Mouse (Mus musculus): ENCODE data around the gene Rhof.

Rhof gene

DNA sequence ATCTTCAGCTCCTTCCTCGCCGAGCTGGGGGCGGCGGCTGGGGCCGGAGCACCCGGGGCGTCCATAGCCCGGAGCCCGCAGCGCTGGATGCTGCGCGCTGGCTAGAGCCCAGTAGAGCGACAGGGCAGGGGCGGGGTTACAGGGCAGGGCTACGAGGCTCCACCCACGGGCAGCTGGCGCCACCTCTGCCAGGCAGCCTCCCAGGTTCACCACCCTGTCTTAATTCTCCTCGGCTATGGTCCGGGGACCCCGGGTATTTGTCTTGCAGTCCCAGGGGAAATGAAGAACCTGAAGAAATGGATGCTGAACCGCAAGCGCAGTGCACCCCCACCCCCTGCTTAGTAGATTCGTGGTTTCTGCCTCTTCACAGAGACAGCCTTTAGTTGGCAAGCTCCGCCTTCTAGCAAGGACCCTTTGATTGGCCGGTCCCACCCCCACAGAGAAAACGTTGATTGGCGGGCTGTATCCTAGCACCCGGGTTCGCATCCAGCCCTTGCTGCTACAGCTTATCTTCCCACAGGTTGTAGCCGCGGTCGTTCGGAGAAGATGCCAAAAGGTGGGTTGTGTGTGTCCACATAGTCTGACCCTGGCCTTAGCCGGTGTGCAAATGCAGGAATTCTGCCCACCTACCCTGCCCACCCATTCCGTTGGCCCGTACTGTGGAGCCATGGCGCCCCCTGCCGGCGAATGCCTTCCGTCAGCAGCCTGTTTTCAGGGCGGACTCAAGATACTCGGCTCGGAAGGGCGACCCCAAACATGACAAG lies at the start of gene Rhof:
Gene Rhof (minus strand): TSS at position 385 of the 764 bp plus-strand sequence.
- peak; percentile 96 for DNase-seq (ENCODE audit: low read depth)

DNA sequence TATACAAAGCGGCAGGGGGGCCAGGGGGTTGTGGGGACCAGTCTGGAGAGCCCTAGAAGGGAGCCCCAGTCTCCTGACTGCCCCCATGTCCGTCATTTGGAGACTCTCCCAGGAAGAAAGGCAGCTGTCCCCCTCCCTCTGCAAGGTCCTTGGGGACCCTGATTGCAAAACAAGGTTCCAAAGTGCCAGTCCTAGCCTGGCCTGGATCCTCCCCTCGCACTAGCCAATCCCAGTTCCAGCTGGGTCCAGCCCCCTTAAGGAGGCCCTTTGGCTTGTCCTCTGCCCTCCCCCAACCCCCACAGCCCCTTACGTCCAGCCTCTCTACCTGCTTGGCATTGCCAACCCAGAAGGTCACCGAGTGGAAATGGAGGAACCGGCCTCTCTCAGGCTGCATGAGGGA lies 49.0 kb upstream of the Rhof start:
- no peak for DNase-seq (ENCODE audit: low read depth)

DNA sequence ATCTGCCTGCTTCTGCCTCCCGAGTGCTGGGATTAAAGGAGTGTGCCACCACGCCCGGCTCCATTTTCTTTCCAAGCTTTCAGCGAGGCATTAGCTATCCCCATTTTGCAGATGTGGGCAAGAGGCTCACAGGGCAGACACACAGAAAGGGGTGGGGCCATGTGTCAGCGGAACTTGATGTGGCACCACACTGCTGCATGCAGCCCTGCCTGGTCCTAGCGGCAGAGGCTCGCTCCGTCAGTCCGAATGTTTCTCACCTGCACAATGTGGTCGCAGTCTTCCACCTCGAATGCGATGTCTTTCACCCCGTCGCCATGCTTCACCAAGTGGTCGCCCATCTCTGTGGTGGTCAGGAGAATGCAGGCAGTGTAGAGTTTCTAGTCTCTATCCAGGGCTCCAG lies 47.9 kb upstream of the Rhof start:
- DNase-seq (ENCODE audit: low read depth) = no peak

- no peak for DNase-seq (ENCODE audit: low read depth)
Measured at GRCm38 (mm10) chr5:123178792-123179191, 46.3 kb upstream of the Rhof start.

DNA sequence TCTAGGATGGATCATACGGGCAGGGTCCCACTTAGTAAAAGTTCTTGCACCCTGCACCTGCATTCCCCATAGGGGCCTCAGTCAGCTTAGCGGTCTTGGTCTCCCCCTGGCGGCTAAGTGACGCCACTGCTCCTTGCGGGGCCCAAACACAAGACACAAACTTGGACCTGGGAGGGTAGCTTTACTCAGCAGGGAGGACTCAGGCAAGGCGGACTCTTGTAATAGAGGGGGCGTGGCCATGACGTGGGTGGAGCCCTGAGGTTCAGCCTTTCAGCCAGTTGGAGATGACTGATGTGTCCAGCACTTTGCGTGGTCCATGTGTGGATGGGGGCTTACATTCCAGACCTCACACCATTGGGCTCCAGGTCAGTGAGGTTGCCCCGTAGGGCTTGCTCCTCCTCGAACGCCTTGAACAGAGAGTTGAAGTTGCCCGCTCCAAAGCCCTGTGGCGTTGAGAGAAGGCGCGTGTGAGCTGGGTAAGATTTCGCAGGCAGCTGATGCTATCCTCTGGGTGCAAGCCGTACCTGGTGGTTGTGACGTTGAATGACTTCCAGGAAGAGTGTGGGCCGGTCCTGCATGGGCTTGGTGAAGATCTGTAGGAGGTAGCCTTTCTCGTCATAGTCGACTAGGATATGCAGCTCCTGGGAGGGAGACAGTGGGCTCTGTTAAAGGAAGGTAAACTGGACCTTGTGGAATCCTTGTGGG lies 39.3 kb upstream of the Rhof start:
- peak; percentile 90 for DNase-seq (ENCODE audit: low read depth)

GRCm38 (mm10) chr5:123170365-123170764 lies 37.9 kb upstream of the Rhof start:
- DNase-seq (ENCODE audit: low read depth) = peak; percentile 7

- DNase-seq (ENCODE audit: low read depth) = peak; percentile 15
Measured at GRCm38 (mm10) chr5:123169284-123169683, 36.8 kb upstream of the Rhof start, which contains the start of gene Psmd9. TSS of gene Psmd9 (plus strand) at chr5:123169413.

DNA sequence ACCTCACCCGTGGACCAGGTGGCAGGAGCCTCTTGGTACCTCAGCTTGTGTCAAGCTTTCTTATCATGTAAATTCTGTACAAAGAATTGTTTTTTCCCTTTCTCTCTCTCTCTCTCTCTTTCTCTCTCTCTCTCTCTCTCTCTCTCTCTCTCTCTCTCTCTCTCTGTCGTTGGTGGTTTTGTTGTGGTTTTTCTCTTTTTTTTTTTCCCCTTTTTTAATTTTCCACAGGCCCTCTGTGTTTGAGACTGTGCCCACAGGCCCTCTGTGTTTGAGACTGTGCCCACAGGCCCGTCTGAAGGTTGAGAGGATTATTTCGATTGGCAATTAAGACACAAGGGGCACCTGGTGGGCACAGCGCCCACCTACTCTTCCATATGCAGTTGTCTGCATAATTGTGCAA lies 35.1 kb upstream of the Rhof start:
- DNase-seq (ENCODE audit: low read depth) = peak; percentile 46

GRCm38 (mm10) chr5:123166437-123166836 lies 33.9 kb upstream of the Rhof start:
- no peak for DNase-seq (ENCODE audit: low read depth)

GRCm38 (mm10) chr5:123162942-123163341 lies 30.4 kb upstream of the Rhof start:
- DNase-seq (ENCODE audit: low read depth) = peak; percentile 17

DNA sequence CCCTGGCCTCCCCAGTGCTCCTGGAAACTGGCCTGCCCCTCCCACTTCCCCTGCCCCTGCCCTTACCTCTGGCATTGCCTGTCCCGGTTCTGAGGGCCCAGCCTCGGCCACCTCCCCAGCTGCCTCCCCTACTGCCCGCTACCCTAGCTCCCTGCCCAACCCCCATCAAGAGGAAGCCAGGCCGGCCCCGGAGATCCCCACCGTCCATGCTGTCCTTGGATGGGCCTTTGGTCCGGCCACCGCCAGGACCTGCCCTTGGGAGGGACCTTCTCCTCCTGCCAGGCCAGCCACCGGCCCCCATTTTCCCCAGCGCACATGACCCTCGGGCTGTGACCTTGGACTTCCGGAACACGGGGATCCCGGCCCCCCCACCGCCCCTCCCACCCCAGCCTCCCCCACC lies 27.8 kb upstream of the Rhof start:
- DNase-seq (ENCODE audit: low read depth) = no peak

GRCm38 (mm10) chr5:123159866-123160265 lies 27.4 kb upstream of the Rhof start:
- DNase-seq (ENCODE audit: low read depth) = no peak

GRCm38 (mm10) chr5:123159446-123159845 lies 27.0 kb upstream of the Rhof start:
- DNase-seq (ENCODE audit: low read depth) = no peak

DNA sequence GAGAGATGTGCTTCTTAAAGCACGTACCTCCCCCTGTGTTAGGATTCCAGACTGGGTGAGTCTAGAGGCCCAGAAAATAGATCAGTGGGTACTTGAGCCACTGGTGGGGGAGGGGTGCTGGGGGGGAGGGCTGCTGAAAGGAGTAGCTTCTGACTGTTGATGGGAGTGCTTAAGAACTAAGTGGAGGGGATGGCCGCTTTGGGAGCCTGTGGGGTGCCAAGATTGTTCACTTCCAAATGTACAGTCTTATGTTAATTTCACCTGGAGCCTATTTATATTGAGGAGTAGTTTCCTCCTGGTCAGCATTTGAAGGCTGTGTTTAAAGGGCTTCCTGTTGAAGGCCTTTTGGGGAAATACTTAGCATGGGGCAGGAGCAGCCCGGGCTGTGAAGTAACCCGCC lies 25.5 kb upstream of the Rhof start:
- no peak for DNase-seq (ENCODE audit: low read depth)

- DNase-seq (ENCODE audit: low read depth) = no peak
Measured at GRCm38 (mm10) chr5:123156763-123157162, 24.3 kb upstream of the Rhof start.

- DNase-seq (ENCODE audit: low read depth) = peak; percentile 91
Measured at GRCm38 (mm10) chr5:123155425-123155824, 22.9 kb upstream of the Rhof start.

DNA sequence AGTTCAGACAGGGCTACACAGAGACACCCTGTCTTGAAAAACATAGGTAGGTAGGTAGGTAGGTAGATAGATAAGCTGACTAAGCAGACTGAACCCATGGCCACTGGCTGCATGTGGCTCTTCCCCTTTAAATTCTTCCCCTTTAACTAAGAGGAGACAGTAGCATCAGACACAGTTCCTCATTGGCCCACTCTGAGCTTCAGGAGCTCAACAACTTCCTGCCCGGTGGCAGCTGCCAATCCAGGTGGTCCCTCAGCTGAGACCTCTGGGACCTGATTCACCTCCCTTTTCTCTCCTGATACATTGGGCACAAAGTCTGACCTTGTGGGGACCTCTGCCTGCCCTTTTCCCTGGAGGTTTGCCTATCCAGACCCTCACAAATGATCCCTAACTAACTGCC lies 20.4 kb upstream of the Rhof start:
- no peak for DNase-seq (ENCODE audit: low read depth)

DNA sequence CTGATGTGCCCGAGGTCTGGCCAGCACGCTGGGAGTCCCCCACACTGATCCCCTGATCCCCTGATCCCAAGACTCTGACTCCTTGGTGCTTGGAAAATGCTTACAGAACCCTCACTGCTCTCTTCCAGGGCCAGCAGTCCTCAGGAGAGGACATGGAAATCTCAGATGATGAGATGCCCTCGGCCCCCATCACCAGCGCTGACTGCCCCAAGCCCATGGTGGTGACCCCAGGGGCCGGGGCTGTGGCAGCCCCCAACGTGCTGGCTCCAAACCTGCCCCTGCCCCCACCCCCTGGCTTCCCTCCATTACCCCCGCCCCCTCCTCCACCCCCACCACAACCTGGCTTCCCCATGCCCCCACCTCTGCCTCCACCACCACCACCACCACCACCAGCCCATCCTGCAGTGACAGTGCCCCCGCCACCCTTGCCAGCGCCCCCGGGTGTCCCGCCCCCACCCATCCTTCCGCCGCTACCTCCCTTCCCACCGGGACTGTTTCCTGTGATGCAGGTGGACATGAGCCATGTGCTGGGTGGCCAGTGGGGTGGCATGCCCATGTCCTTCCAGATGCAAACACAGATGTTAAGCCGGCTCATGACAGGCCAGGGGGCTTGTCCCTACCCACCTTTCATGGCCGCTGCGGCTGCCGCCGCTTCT lies 19.3 kb upstream of the Rhof start:
- no peak for DNase-seq (ENCODE audit: low read depth)

GRCm38 (mm10) chr5:123151077-123151476 lies 18.6 kb upstream of the Rhof start:
- DNase-seq (ENCODE audit: low read depth) = peak; percentile 82

GRCm38 (mm10) chr5:123150641-123151040 lies 18.1 kb upstream of the Rhof start:
- peak; percentile 91 for DNase-seq (ENCODE audit: low read depth)

DNA sequence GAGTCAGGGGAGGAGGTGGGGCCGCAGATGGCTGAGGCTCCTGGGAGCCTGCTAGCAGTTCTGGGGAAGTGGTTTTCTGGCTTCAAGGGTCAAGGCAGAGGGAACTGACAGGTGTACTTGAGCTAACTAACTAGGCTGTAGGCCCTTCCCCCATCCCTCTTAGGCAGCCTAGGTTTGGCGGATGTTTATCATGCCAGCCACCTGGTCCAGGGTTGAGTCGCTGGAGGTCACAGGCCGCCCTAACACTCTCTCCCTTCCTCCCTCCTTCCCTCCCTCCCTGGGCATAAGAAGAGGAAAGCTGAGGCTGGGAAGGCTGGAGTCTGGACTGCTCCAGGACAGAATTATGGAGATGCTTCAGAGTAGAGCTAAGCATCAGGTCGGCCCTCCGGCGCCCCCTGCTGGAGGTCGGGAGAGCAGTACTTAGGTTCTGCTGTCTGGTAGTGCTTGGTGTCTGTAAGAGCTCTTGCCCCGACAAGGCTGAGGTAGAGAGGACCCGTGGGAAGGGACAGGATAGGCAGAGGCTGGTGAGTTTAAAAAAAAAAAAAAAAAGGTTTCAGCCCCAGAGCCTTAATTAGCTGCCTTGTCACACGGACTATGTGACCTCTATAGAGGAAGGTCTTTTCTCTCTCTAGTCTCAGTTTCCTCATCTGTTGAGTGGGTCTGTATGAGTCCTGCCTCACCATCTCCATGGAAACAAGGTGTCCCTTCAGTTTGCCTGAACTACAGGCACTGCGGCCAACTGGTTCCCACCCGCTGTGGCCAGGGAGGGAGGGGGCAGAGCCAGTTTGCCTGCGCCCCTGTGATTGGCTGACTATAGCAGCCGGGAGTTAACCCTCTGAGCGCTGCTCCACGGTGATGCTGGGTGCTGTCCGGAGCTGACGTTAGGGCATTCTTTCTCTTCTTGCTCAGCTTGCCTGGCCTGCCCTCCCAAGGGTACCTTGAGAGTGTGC lies 17.2 kb upstream of the Rhof start:
- peak; percentile 94 for DNase-seq (ENCODE audit: low read depth)

Data from naive thymus-derived CD4-positive, alpha-beta T cell, adult 2 months (primary cell).